Mouse (Mus musculus): ENCODE measurements at regions not wholly inside any gene's neighbourhood (a gene's known extent, or its start where the extent isn't known, plus 50 kb on each side); places are given as distances from the start of the nearest gene placed in this dataset.

- H3K27ac ChIP-seq (ENCODE audit: low read depth, low read length), result no peak overlapping the region
- 76% methylated on average over 6 of the region's 6 CpGs for WGBS
- H3K36me3 ChIP-seq (ENCODE audit: control insufficient read depth, insufficient read depth, low read length), result no peaks in the 10 kb centered on the region
- H3K4me1 ChIP-seq (ENCODE audit: control insufficient read depth, insufficient read depth, low read length), result no peaks in the 10 kb centered on the region
- no peaks in the 10 kb centered on the region for H3K9me3 ChIP-seq (ENCODE audit: control insufficient read depth, low read length)
- H3K4me2 ChIP-seq (replicated peaks; ENCODE audit: low read depth, low read length), result no peak overlapping the region
- no peak overlapping the region for H3K4me3 ChIP-seq (ENCODE audit: low read length)
- no peak for ATAC-seq (ENCODE audit: low FRiP score, low TSS enrichment)
- H3K27me3 ChIP-seq (ENCODE audit: control insufficient read depth, insufficient read depth, low read length), result no peaks in the 10 kb centered on the region
- H3K9ac ChIP-seq (ENCODE audit: low read depth, low read length), result no peak overlapping the region
Measured at GRCm38 (mm10) chr1:4706171-4706570, 101.5 kb upstream of the Gm37988 start.

GRCm38 (mm10) chr1:4722333-4722931 is 85.3 kb upstream of the Gm37988 start:
- no peaks in the 10 kb centered on the region for H3K9me3 ChIP-seq (ENCODE audit: control insufficient read depth, low read length)
- no peak for ATAC-seq (ENCODE audit: low FRiP score, low TSS enrichment)
- no peak overlapping the region for H3K4me2 ChIP-seq (replicated peaks; ENCODE audit: low read depth, low read length)
- no peak overlapping the region for H3K27ac ChIP-seq (ENCODE audit: low read depth, low read length)
- H3K36me3 ChIP-seq (ENCODE audit: control insufficient read depth, insufficient read depth, low read length), result no peaks in the 10 kb centered on the region
- no peaks in the 10 kb centered on the region for H3K4me1 ChIP-seq (ENCODE audit: control insufficient read depth, insufficient read depth, low read length)
- H3K27me3 ChIP-seq (ENCODE audit: control insufficient read depth, insufficient read depth, low read length), result no peaks in the 10 kb centered on the region
- H3K4me3 ChIP-seq (ENCODE audit: low read length), result no peak overlapping the region
- 89% methylated on average over 10 of the region's 10 CpGs for WGBS
- H3K9ac ChIP-seq (ENCODE audit: low read depth, low read length), result no peak overlapping the region

Data from kidney, embryonic 14.5 days (tissue).